Mouse (Mus musculus) bone marrow, adult 2 months (tissue): Measurements from ENCODE around the gene Tgfbr3.

ENCODE experiments used
- CTCF ChIP-seq: fragments of 200-500 bp; IDR thresholded peaks from 2 replicates; pipeline ENCODE4 v1.5.1; 2011; ENCODE audit warnings: low read length, control low read depth; ENCODE audit not compliant: control insufficient read depth, insufficient read depth
- POLR2A ChIP-seq: fragments of 200-500 bp; IDR thresholded peaks from 2 replicates; pipeline ENCODE4 v1.6.1; 2011; ENCODE audit warnings: low read depth, mild to moderate bottlenecking, control low read depth, low read length, borderline replicate concordance; ENCODE audit not compliant: control insufficient read depth

- TF ChIP-seq POLR2A: no peak
- no peak for TF ChIP-seq CTCF
Measured at GRCm38 (mm10) chr5:107067531-107067930, 221.9 kb downstream of the Tgfbr3 start.
